Mouse (Mus musculus) right cerebral cortex, postnatal 36 days (tissue): ENCODE data around the gene Galnt16.

Experiments used
- DNase-seq, 2 experiments: peaks; one replicate each; pipeline ENCODE4 v3.0.0; 2022; ENCODE audit warnings: low spot score in 2 of 2, mixed read lengths in 1 of 2

The Galnt16 gene

GRCm38 (mm10) chr12:80598236-80598635 lies 80.2 kb downstream of the Galnt16 start:
- DNase-seq: no peak

- DNase-seq: no peak
Observed at GRCm38 (mm10) chr12:80598756-80599155, 80.7 kb downstream of the Galnt16 start.

GRCm38 (mm10) chr12:80601597-80602269 lies 83.7 kb downstream of the Galnt16 start:
- no peak for DNase-seq

- no peak for DNase-seq
Observed at GRCm38 (mm10) chr12:80602432-80602831, 84.4 kb downstream of the Galnt16 start.

- DNase-seq: no peak
Observed at GRCm38 (mm10) chr12:80603566-80603965, 85.5 kb downstream of the Galnt16 start.

- DNase-seq: no peak
Observed at GRCm38 (mm10) chr12:80604218-80604617, 86.1 kb downstream of the Galnt16 start.

- DNase-seq: no peak
Observed at GRCm38 (mm10) chr12:80608576-80608975, 90.5 kb downstream of the Galnt16 start.

- no peak for DNase-seq
Observed at GRCm38 (mm10) chr12:80609928-80610327, 91.9 kb downstream of the Galnt16 start.

- DNase-seq: no peak
Observed at GRCm38 (mm10) chr12:80612113-80612791, 94.2 kb downstream of the Galnt16 start.

GRCm38 (mm10) chr12:80615371-80616257 lies 97.5 kb downstream of the Galnt16 start:
- DNase-seq: no peak

- no peak for DNase-seq
Observed at GRCm38 (mm10) chr12:80620501-80620900, 102.4 kb downstream of the Galnt16 start.

- no peak for DNase-seq
Observed at GRCm38 (mm10) chr12:80631790-80632189, 113.7 kb downstream of the Galnt16 start.

GRCm38 (mm10) chr12:80642725-80643692 lies 124.9 kb downstream of the Galnt16 start:
- peak in 1 of 2 experiments; percentile 21 for DNase-seq

- DNase-seq: peak; percentile 93 to 94
Observed at GRCm38 (mm10) chr12:80643693-80644505, 125.8 kb downstream of the Galnt16 start, which contains the start of the genes Slc39a9 and Erh. Gene Slc39a9, plus strand, starts transcription at chr12:80643883. Gene Erh, minus strand, starts transcription at chr12:80644341.

- DNase-seq: no peak
Observed at GRCm38 (mm10) chr12:80644506-80644868, 126.4 kb downstream of the Galnt16 start.

- DNase-seq: no peak
Observed at GRCm38 (mm10) chr12:80646377-80646776, 128.3 kb downstream of the Galnt16 start.

GRCm38 (mm10) chr12:80653951-80654658 lies 136.0 kb downstream of the Galnt16 start:
- no peak for DNase-seq

GRCm38 (mm10) chr12:80654659-80655025 lies 136.6 kb downstream of the Galnt16 start:
- DNase-seq: no peak

GRCm38 (mm10) chr12:80658661-80659060 lies 140.6 kb downstream of the Galnt16 start:
- DNase-seq: no peak

GRCm38 (mm10) chr12:80662322-80662721 lies 144.2 kb downstream of the Galnt16 start:
- no peak for DNase-seq
